Mouse (Mus musculus) Patski (cell line): ENCODE measurements around the gene Cabp4. TPM values are rescaled to one million over a fixed set of nuclear protein-coding genes. Genes with fewer than 3 reads are reported as not detected.

Experiments used
- ATAC-seq: fragments of 100-300 bp; one replicate; pipeline ENCODE4 v1.8.0; 2021
- CTCF ChIA-PET: fragments of 350-600 bp; sonication (Branson Sonifier 250); formaldehyde crosslinking; loops from one replicate; lab custom pipeline; 2022; ENCODE audit warnings: inconsistent platforms; lab: Charles Lee
- POLR2A ChIA-PET: fragments of 350-600 bp; sonication (Branson Sonifier 250); formaldehyde crosslinking; loops from one replicate; lab custom pipeline; 2022; ENCODE audit warnings: antibody characterized with exemption, inconsistent platforms; lab: Charles Lee
- DNase-seq: peaks from one replicate; pipeline ENCODE4 v3.0.0-alpha.2; 2011; ENCODE audit warnings: low read depth, low spot score
- H3K27me3 ChIP-seq: fragments of 371-371 bp; one replicate; pipeline ENCODE4 v1.5.1; 2021
- CTCF ChIP-seq: fragments of 100-300 bp; IDR thresholded peaks from one replicate; pipeline ENCODE4 v1.5.1; 2021
- in situ Hi-C: fragments of 300-500 bp; cut with MboI; formaldehyde crosslinking; loops from 3 replicates; pipeline ENCODE4 v1.11.1; 2018; ENCODE audit warnings: low pct_unique_long_range_greater_than_20kb, mixed read lengths
- polyA plus RNA-seq: library from polyadenylated mRNA; unstranded; gene quantifications from one replicate; pipeline ENCODE4 v1.2.3, GENCODE M21; 2021

Gene Cabp4
- polyA plus RNA-seq, 1 experiment from 2014 or later = 0.17 TPM

DNA sequence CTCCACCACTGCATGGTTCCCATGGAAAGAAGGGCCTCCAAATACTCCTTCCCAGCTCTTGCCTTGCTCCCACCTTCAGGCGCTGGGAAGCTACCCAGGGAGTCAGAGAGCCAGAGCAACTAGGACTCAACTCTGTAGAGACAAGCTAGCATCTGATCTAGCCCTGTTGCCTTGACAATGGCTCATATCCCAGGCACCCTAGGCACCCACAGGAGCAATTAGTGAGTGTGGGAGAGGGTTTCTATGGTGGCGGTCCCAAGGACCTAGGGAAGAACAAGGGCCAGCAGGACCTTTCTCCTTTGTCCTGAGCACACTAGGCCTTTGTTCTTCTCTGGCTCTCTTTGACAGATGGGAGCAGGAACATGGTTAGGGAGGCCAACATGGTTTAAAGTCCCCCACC lies 39.9 kb upstream of the Cabp4 start:
- ChIA-PET POLR2A (interaction anchor here (0.6 to 1.5 kb wide), 2 partner anchors 14 to 65 kb away, joined by 3 read pairs; no protein-coding TSS in a partner anchor), CTCF (no interaction called here)
- DNase-seq (no peak), ATAC-seq (no peak)
- TF ChIP-seq CTCF = no peak
- in situ Hi-C loops = no loop called here
- H3K27me3 ChIP-seq = no peaks in the 10 kb centered on the region

DNA sequence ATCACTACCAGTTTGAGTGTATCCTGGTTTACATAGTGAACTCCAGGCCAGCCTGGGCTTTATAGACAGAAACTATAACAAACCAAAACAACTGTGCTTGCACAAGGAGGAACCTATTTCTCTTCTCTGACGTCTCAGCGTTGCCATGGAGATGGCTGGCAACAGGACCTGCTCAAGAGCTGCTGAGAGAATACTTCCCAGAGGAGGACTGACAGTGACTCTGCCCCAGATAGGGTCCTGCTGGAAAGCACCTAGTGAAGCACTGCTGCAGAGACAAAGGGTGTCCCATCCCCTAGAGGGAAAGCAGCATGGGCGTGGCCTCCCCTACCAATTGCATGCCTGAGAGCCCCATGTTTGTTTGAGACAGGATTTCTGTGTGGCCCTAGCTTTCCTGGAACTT lies 38.1 kb upstream of the Cabp4 start:
- DNase-seq (no peak), ATAC-seq (no peak)
- no peaks in the 10 kb centered on the region for H3K27me3 ChIP-seq
- ChIA-PET CTCF (interaction anchor here (1.7 to 2.4 kb wide), 2 partner anchors 10 to 12 kb away, joined by 4 to 8 read pairs; no protein-coding TSS in a partner anchor), POLR2A (interaction anchor here (1.3 to 1.6 kb wide), 2 partner anchors 10 to 20 kb away, joined by 4 to 7 read pairs; partner anchors contain the start of gene Rad9a)
- no peak for TF ChIP-seq CTCF
- in situ Hi-C loops = no loop called here

DNA sequence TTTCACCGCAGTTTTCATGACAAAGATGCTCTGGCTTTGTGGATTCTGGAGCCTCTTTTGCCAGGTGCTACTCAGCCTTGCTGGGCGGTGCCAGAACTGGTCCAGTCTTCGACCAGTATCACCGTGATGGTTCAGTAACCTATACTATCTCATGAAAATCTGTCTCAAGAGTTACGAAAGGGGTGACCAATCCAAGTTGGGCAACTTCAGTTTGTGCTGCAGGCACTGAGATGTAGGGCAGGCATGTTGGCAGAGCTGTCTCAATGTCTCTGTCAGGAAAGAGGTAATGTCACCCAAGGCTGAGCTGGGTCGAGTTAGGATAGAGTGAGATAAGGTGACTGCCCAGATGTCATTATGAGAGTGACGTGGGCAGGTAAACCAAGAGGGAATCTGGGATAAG lies 36.6 kb upstream of the Cabp4 start:
- no peaks in the 10 kb centered on the region for H3K27me3 ChIP-seq
- POLR2A ChIA-PET = no interaction called here
- CTCF ChIA-PET = interaction anchor here (1.7 to 2.4 kb wide), 2 partner anchors 8 to 10 kb away, joined by 4 to 8 read pairs; no protein-coding TSS in a partner anchor
- DNase-seq (no peak), ATAC-seq (no peak)
- no peak for TF ChIP-seq CTCF
- in situ Hi-C loops = no loop called here

DNA sequence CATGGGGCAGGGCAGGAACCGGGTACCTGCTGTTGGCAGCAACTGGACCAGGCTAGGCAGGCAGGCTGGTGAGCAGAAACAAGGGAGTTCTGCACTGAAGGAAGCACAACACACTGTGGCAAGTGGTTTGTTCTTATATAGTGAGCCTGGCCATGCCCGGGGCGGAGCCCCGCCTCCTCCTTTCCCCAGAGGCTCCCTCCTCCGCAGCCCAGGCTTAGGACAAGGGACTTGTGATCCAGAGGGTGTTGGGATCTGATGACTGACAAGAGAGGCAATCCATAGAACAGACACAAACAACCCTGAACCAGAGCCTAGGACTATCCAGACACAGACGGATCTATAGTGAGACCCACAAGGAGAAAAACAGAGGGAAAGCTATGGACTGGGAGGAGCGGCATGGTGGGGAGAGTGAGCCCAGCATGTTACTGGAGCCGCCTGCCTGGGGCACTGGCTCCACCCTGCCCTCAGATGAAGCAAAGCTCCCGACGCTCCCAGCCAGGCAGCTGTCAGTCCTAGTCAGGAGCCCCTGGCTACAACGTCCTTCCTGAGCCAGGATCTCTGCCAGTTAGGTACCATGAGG lies 31.6 kb upstream of the Cabp4 start, which contains the start of gene Carns1:
Gene Carns1, minus strand, starts transcription at position 112 of the 580 bp plus-strand sequence.
- POLR2A ChIA-PET = interaction anchor here (1.4 kb wide), 1 partner anchor 10 kb away, joined by 3 read pairs; no protein-coding TSS in a partner anchor
- no peaks in the 10 kb centered on the region for H3K27me3 ChIP-seq
- no peak for TF ChIP-seq CTCF
- ATAC-seq (no peak), DNase-seq (no peak)
- CTCF ChIA-PET = interaction anchor here (1.3 to 1.4 kb wide), 2 partner anchors 10 to 17 kb away, joined by 3 read pairs; no protein-coding TSS in a partner anchor
- in situ Hi-C loops = no loop called here

DNA sequence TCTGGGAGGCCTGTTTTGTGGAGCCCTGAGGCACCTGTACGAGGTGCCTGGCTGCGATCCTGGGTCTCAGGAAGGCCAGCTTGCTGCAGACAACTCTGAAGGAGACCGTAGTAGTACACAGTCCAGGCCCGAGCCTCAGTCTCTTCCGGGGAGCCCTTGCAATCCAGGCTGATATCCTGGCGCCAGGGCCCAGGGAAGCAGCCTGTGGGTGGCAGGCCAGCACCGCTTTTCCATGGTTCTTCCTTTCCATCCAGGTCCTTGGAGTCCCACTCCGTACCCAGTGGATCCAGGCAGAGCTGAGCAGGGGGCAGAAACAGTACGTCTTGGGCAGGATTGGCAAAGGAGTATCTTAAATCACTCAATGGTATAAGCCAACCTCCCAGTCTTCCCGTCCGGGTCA lies 29.1 kb upstream of the Cabp4 start:
- CTCF ChIA-PET = interaction anchor here (2.0 to 2.2 kb wide), 2 partner anchors 9 to 19 kb away, joined by 6 to 8 read pairs; partner anchors contain the start of genes Ppp1ca and Tbc1d10c
- DNase-seq (no peak), ATAC-seq (no peak)
- no peaks in the 10 kb centered on the region for H3K27me3 ChIP-seq
- in situ Hi-C loops = no loop called here
- POLR2A ChIA-PET = interaction anchor here (0.7 kb wide), 1 partner anchor 135 kb away, joined by 4 read pairs; no protein-coding TSS in a partner anchor
- no peak for TF ChIP-seq CTCF

DNA sequence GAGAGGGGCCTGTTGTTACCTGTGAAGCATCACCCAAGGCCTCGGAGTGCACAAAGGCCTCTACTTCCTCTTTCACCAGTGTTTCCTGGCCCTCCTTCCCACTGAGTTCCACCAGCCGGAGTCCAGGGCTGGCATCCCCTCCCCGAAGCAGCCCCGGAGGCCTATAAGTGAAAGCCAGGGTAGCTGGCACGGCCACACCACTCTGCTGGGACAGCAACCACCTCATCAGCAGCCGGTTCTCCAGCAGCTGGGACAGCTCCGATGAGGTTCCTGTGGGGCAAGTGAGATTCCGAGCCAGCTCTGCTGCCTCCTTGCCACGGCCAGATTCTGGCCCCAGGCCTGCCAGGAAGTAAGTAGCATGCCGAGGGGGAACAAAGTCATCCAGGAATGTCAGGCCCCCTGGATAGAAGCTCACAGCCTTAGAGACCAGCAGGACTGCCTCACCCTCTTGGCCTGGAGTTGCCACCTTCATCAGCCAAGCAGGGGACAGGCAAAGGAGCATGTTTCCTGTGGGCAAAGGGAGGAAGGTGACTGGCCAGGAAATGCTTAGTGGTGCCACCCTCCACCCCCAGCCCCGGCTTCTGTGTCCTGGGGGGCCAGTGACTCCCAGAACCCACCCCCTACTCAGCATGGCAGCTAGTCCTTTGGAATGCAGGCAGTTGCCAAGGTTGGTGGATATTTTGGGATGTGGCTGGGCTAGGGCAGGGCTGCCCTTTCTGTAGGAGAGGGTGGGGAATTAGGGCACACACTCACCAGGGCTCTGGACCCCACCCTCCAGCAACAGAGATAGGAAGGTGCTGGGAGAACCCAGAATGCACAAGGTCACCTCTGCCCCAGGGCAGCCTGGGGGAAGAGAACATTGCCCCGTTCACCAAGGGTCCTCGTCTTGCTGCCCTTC lies 27.8 kb upstream of the Cabp4 start:
- peak; percentile 58 for DNase-seq
- in situ Hi-C loops = no loop called here
- peak; percentile 16 for ATAC-seq
- ChIA-PET POLR2A (interaction anchor here (0.8 to 3.3 kb wide), 8 partner anchors 11 to 46 kb away, joined by 3 to 22 read pairs (median 4); partner anchors contain the start of genes AC109138.7, Clcf1, Ppp1ca and Rad9a), CTCF (interaction anchor here (1.2 to 2.2 kb wide), 4 partner anchors 10 to 57 kb away, joined by 4 to 8 read pairs (median 6); partner anchors contain the start of genes Ppp1ca, Rad9a and Tbc1d10c)
- H3K27me3 ChIP-seq = no peaks in the 10 kb centered on the region
- no peak for TF ChIP-seq CTCF

DNA sequence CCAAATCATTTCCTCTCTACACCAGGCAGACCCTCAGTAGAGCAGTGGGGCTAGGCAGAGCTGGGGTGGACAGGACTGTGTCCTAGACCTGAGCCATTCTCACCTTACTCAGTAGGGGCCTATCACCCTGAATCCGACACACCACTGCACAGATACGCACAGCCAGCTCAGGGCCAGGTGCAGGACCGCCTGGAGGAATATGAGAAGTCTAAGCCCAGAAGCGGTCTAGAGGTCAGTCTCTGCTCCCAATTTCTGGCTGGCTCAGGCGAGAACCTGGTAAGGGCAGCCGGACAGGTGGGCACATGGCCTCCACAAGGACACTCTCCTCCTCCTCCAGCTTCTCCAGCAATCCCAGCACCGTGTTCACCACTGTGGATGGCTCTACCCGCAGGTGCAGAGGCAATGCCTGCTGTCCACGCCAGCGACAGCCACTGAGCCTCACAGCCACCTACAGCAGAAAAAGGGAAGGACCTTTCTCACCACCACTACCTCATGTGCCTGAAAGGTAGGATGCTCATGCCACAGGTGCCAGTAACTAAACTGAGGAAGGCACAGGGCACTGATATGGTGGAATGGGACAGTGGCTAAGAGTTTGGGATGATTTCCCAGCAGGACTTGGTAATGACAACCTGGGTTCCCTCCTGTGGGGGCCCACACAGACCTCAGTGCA lies 27.0 kb upstream of the Cabp4 start:
- CTCF ChIA-PET = interaction anchor here (1.0 to 2.2 kb wide), 7 partner anchors 11 to 60 kb away, joined by 3 to 9 read pairs (median 6); partner anchors contain the start of gene Rad9a

DNA sequence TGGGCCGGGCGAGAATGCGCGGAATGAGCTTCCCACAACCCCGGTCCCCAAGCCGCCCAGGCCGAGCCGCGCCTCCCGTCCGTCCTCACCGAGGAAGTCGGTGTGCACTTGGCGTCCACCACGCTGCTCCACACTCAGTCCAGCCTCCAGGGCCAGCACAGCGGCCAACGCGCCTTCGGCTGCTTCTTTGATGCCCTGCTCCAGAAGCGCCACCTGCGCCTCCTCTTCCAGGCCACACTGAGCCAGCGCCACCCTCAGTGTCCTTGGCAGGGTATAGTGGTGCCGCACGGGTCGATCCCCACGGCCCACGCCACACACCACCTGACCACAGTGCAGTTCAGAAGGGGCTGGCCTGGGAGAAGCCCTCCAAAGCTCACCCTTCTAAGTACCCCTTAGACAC lies 26.0 kb upstream of the Cabp4 start:
- POLR2A ChIA-PET = interaction anchor here (1.0 to 3.3 kb wide), 13 partner anchors 10 to 60 kb away, joined by 3 to 22 read pairs (median 5); partner anchors contain the start of genes AC109138.7, Clcf1, Ppp1ca and Rad9a
- CTCF ChIA-PET = interaction anchor here (1.0 to 2.2 kb wide), 13 partner anchors 8 to 61 kb away, joined by 3 to 9 read pairs (median 5); partner anchors contain the start of genes Coro1b and Rad9a
- no peak for DNase-seq
- in situ Hi-C loops = no loop called here
- no peak for ATAC-seq
- no peak for TF ChIP-seq CTCF
- H3K27me3 ChIP-seq = no peaks in the 10 kb centered on the region

More for the DNA sequence above, 27.0 kb upstream of the Cabp4 start:
- no peaks in the 10 kb centered on the region for H3K27me3 ChIP-seq
- POLR2A ChIA-PET = interaction anchor here (0.8 to 3.3 kb wide), 16 partner anchors 11 to 59 kb away, joined by 3 to 22 read pairs (median 4); partner anchors contain the start of genes AC109138.7, Clcf1, Ppp1ca and Rad9a
- no peak for DNase-seq
- in situ Hi-C loops = no loop called here
- no peak for ATAC-seq
- no peak for TF ChIP-seq CTCF

DNA sequence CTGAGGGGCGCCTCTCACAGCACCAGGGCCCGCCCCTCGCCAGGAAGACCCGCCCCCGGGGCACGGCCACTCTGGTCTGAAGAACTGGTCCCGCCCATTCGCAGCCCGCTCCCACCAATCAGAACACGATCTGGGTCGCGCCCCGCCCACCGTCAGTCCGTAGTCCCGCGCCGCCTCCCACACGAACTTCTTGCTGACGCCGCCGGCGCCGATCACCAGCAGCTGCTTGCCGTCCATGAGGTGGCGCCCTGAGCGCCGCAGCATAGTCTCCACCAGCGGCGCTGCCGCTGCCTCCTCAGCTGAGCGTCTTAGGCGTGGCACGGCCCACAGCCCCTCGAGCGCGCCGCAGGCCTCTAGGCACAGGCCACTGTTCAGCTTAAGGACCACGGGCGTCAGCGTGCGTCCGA lies 25.5 kb upstream of the Cabp4 start:
- POLR2A ChIA-PET = interaction anchor here (0.6 to 3.3 kb wide), 11 partner anchors 10 to 279 kb away, joined by 3 to 22 read pairs (median 5); partner anchors contain the start of genes AC109138.7, Clcf1, Ppp1ca and Rad9a
- ATAC-seq (peak; percentile 83), DNase-seq (peak; percentile 91)
- in situ Hi-C loops = no loop called here
- TF ChIP-seq CTCF = no peak
- H3K27me3 ChIP-seq = no peaks in the 10 kb centered on the region
- CTCF ChIA-PET = interaction anchor here (1.0 to 2.2 kb wide), 11 partner anchors 9 to 50 kb away, joined by 3 to 9 read pairs (median 5); partner anchors contain the start of genes Coro1b and Rad9a
